Mouse (Mus musculus) hindbrain, embryonic 11.5 days (tissue): Measurements from ENCODE around the gene Trip4. TPM values are rescaled to one million over a fixed set of nuclear protein-coding genes. Genes with fewer than 3 reads are reported as not detected.
A peak's percentile ranks its signal among the peaks of the same experiment; 100 is the strongest.

Experiments used
- ATAC-seq: fragments of 200-750 bp; cut with Nextera tagmentation; 2 replicates; pipeline ENCODE4 v1.8.0; 2017; ENCODE audit warnings: mild to moderate bottlenecking, moderate TSS enrichment, moderate library complexity; ENCODE audit not compliant: low FRiP score
- DNase-seq: peaks from one replicate; pipeline ENCODE4 v3.0.0-alpha.2; 2015; ENCODE audit warnings: low spot score
- H3K27ac ChIP-seq: fragments of 300-500 bp; sonication (generic); 2 replicates; pipeline ENCODE4 v1.5.1; 2014; ENCODE audit warnings: mild to moderate bottlenecking, low read depth, low read length
- H3K27me3 ChIP-seq: fragments of 300-500 bp; sonication (generic); 2 replicates; pipeline ENCODE4 v1.6.1; 2014; ENCODE audit warnings: mild to moderate bottlenecking, low read length, moderate library complexity, mixed read lengths; ENCODE audit not compliant: control insufficient read depth, insufficient read depth
- H3K36me3 ChIP-seq: fragments of 300-500 bp; sonication (generic); 2 replicates; pipeline ENCODE4 v1.6.1; 2014; ENCODE audit warnings: mild to moderate bottlenecking, low read length, moderate library complexity, mixed read lengths; ENCODE audit not compliant: control insufficient read depth, insufficient read depth
- H3K4me1 ChIP-seq: fragments of 300-500 bp; sonication (generic); replicated peaks from 2 replicates; pipeline ENCODE4 v1.6.1; 2014; ENCODE audit warnings: low read length, mixed read lengths; ENCODE audit not compliant: control insufficient read depth, insufficient read depth
- H3K4me2 ChIP-seq: fragments of 300-500 bp; sonication (generic); replicated peaks from 2 replicates; pipeline ENCODE4 v1.6.1; 2014; ENCODE audit warnings: mild to moderate bottlenecking, low read depth, low read length
- H3K4me3 ChIP-seq: fragments of 300-500 bp; sonication (generic); 2 replicates; pipeline ENCODE4 v1.5.1; 2014; ENCODE audit warnings: low read depth, low read length
- H3K9ac ChIP-seq: fragments of 300-500 bp; sonication (generic); 2 replicates; pipeline ENCODE4 v1.6.1; 2014; ENCODE audit warnings: low read depth, low read length
- H3K9me3 ChIP-seq: fragments of 300-500 bp; sonication (generic); 2 replicates; pipeline ENCODE4 v1.6.1; 2016; ENCODE audit warnings: low read length; ENCODE audit not compliant: control insufficient read depth
- WGBS: fragments of 180-500 bp; shearing (Covaris S2); extraction: QIAGEN DNeasy Blood & Tissue Kit; methylation state at CpG from one replicate; pipeline ENCODE4 v1.1.7; 2014; 5-methylcytosine and 5-hydroxymethylcytosine counted together
- polyA plus RNA-seq: library from polyadenylated mRNA; unstranded; fragments of >200 nt; fragmentation: Nextera tagmentation; extraction: Ambion mirVana; gene quantifications from 2 replicates; pipeline ENCODE4 v1.2.1, GENCODE M21; 2014

Trip4 gene
- polyA plus RNA-seq, 1 experiment from 2014 or later = 40.7 TPM

- Histone ChIP-seq H3K9me3 (no peaks in the 10 kb centered on the region), H3K4me1 (no peaks in the 10 kb centered on the region), H3K27me3 (no peaks in the 10 kb centered on the region), H3K9ac (no peak overlapping the region), H3K4me2 (no peak overlapping the region), H3K36me3 (no peaks in the 10 kb centered on the region), H3K27ac (no peak overlapping the region), H3K4me3 (no peak overlapping the region)
- no peak for DNase-seq
- no peak for ATAC-seq
Measured at GRCm38 (mm10) chr9:65848154-65848553, 60.4 kb downstream of the Trip4 start.

- Histone ChIP-seq H3K4me2 (no peak overlapping the region), H3K9ac (no peak overlapping the region), H3K36me3 (no peaks in the 10 kb centered on the region), H3K27ac (no peak overlapping the region), H3K4me3 (no peak overlapping the region), H3K4me1 (no peaks in the 10 kb centered on the region), H3K27me3 (no peaks in the 10 kb centered on the region), H3K9me3 (no peaks in the 10 kb centered on the region)
- DNase-seq = no peak
- no peak for ATAC-seq
- 65% methylated on average over 7 of the region's 7 CpGs for WGBS
Measured at GRCm38 (mm10) chr9:65844421-65845165, 64.0 kb downstream of the Trip4 start.

DNA sequence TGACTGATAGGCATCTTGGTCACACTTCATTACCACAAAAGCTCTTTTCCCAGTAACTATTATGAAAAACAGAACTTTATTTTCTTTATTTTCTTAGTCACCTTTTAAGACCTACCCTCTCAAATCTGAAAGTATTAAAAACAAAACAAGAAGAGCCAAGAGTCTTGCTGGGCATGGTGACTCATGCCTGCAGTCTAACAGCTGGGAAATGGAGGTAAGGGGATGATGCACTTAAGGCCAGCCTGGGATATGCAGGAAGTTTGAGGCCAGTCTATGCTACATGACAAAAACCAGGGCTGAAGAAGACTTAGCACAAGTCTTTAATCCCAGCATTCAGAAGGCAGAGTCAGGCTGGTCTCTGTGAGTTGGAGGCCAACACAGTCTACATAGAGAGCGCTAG is 68.8 kb downstream of the Trip4 start:
- ATAC-seq (no peak), DNase-seq (no peak)
- WGBS = 93% methylated on average over 1 of the region's 1 CpGs
- Histone ChIP-seq H3K9ac (no peak overlapping the region), H3K4me1 (no peaks in the 10 kb centered on the region), H3K4me2 (no peak overlapping the region), H3K27ac (no peak overlapping the region), H3K4me3 (no peak overlapping the region), H3K27me3 (no peaks in the 10 kb centered on the region), H3K9me3 (no peaks in the 10 kb centered on the region), H3K36me3 (no peaks in the 10 kb centered on the region)

DNA sequence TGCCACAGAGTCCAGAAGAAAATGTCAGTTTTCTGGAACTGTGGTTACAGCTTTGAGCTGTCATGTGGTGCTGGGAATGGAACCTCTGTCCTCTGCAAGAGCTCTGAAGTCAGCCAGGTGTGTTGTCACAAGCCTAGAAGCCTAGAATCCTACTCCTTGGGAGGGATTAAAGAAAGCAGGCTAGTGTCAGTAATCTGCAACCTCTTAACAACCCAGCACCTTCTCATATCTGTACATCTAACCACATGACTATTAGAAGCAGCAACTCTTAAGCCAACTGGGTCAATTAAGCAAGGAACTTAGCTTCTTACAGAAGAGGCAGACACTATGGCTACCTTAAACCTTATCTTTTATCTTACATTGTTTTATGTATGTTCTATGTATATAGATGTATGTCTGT is 71.7 kb downstream of the Trip4 start:
- ATAC-seq (no peak), DNase-seq (no peak)
- H3K27me3 ChIP-seq = no peaks in the 10 kb centered on the region
- H3K36me3 ChIP-seq = no peaks in the 10 kb centered on the region
- H3K9me3 ChIP-seq = no peaks in the 10 kb centered on the region
- H3K4me1 ChIP-seq = no peaks in the 10 kb centered on the region
- no peak overlapping the region for H3K27ac ChIP-seq
- no peak overlapping the region for H3K9ac ChIP-seq
- H3K4me2 ChIP-seq = no peak overlapping the region
- no peak overlapping the region for H3K4me3 ChIP-seq

GRCm38 (mm10) chr9:65834628-65835354 is 73.8 kb downstream of the Trip4 start:
- H3K4me1 ChIP-seq = no peaks in the 10 kb centered on the region
- DNase-seq (no peak), ATAC-seq (no peak)
- H3K36me3 ChIP-seq = no peaks in the 10 kb centered on the region
- no peak overlapping the region for H3K4me2 ChIP-seq
- H3K9me3 ChIP-seq = no peaks in the 10 kb centered on the region
- no peaks in the 10 kb centered on the region for H3K27me3 ChIP-seq
- H3K4me3 ChIP-seq = no peak overlapping the region
- 80% methylated on average over 10 of the region's 10 CpGs for whole genome bisulfite sequencing
- H3K27ac ChIP-seq = peak overlapping the region; percentile 40; the same call in 1 of the 2 replicates
- no peak overlapping the region for H3K9ac ChIP-seq

- H3K36me3 ChIP-seq = no peaks in the 10 kb centered on the region
- H3K27ac ChIP-seq = peak overlapping the region; percentile 43
- H3K4me3 ChIP-seq = no peak overlapping the region
- no peak overlapping the region for H3K9ac ChIP-seq
- DNase-seq (no peak), ATAC-seq (peak; percentile 56; the same call in 1 of the 2 replicates)
- no peaks in the 10 kb centered on the region for H3K4me1 ChIP-seq
- H3K9me3 ChIP-seq = no peaks in the 10 kb centered on the region
- H3K27me3 ChIP-seq = no peaks in the 10 kb centered on the region
- H3K4me2 ChIP-seq = no peak overlapping the region
Measured at GRCm38 (mm10) chr9:65833640-65834039, 75.0 kb downstream of the Trip4 start.

DNA sequence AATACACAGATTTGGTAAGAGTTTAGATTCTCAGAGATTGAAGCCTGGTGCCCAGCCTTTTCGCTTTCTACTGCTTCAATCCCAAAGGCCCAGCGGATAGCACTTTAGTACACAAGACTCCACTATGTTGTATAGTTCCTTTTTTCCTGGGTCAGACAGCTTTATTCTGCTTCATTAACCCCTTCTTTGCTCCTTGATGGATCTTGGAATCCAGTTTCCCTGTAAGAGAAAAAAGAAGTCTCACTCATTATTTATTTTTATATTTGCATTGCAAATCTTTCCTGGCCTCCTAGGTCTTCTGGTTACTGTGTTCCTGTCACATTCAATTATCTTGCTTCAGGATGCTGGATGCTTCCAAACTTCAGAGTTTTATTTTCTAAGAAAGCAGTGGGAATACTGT is 75.4 kb downstream of the Trip4 start:
- no peak overlapping the region; the same call in 1 of the 2 replicates for H3K27ac ChIP-seq
- no peaks in the 10 kb centered on the region for H3K4me1 ChIP-seq

GRCm38 (mm10) chr9:65832041-65832440 is 76.6 kb downstream of the Trip4 start:
- H3K4me1 ChIP-seq = no peaks in the 10 kb centered on the region
- ATAC-seq (no peak), DNase-seq (no peak)
- peak overlapping the region; percentile 73 for H3K27ac ChIP-seq
- no peak overlapping the region for H3K9ac ChIP-seq
- H3K4me2 ChIP-seq = no peak overlapping the region
- no peaks in the 10 kb centered on the region for H3K9me3 ChIP-seq
- 27% methylated on average over 2 of the region's 2 CpGs for WGBS
- no peak overlapping the region for H3K4me3 ChIP-seq
- no peaks in the 10 kb centered on the region for H3K27me3 ChIP-seq
- no peaks in the 10 kb centered on the region for H3K36me3 ChIP-seq

More for the DNA sequence above, 75.4 kb downstream of the Trip4 start:
- H3K4me3 ChIP-seq = no peak overlapping the region
- no peaks in the 10 kb centered on the region for H3K36me3 ChIP-seq
- no peaks in the 10 kb centered on the region for H3K27me3 ChIP-seq
- DNase-seq = no peak
- ATAC-seq = peak; percentile 54; the same call in 1 of the 2 replicates
- H3K9me3 ChIP-seq = no peaks in the 10 kb centered on the region
- 31% methylated on average over 2 of the region's 2 CpGs for WGBS
- no peak overlapping the region for H3K4me2 ChIP-seq
- H3K9ac ChIP-seq = no peak overlapping the region

GRCm38 (mm10) chr9:65831164-65831563 is 77.4 kb downstream of the Trip4 start:
- no peaks in the 10 kb centered on the region for H3K4me1 ChIP-seq
- H3K9me3 ChIP-seq = no peaks in the 10 kb centered on the region
- WGBS = 47% methylated on average over 4 of the region's 4 CpGs
- H3K9ac ChIP-seq = no peak overlapping the region
- 0 out of 2 replicates have a peak overlapping the region, but pooled peaks have one; percentile 11 for H3K27ac ChIP-seq
- no peak overlapping the region for H3K4me3 ChIP-seq
- H3K4me2 ChIP-seq = no peak overlapping the region
- DNase-seq = no peak
- H3K36me3 ChIP-seq = no peaks in the 10 kb centered on the region
- no peak for ATAC-seq
- no peaks in the 10 kb centered on the region for H3K27me3 ChIP-seq
